Mouse (Mus musculus): ENCODE data around the gene Tal1.

The Tal1 gene

DNA sequence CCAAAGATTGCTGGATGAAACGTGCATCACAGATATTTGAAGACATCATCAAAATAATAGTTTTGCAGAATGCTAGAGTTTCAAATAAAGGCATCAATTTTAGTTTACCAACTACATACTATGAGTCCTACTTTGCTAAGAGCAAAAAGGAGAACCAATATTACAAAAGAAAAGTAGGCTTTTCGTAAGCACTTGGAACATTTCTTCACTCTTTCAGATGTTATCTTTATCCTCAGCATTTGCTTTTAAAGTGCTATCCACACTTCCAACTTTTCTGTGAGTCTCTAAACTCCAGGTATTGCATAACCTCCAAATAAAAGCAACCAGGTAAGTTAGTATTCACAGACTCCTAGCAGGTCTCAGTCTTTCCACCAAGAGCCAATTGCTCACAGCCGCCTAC lies 63.4 kb downstream of the Tal1 start:
- DNase-seq: no peak

DNA sequence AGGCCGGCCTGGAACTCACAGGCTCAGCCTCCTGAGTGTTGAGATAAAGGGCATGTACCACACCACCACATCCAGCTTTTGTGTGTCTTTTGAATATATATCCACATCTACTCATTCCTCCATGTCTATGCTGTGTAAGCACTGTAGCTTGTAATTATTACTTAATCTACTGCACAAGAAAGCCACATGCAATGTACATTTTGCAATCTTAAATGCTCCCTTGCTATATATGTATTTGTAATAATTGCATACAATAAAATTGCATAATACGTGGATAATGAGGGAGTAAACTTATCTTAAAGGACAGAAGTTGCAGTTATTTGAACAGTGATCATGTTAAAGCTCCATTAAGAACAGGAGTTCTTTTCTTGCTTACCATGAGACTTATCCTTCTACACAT lies 64.9 kb downstream of the Tal1 start:
- DNase-seq: no peak

All from lung, postnatal 4 days (tissue).